Mouse (Mus musculus) small intestine, adult 2 months (tissue): ENCODE data around the gene Syt8. TPM values are rescaled to one million over a fixed set of nuclear protein-coding genes. Genes with fewer than 3 reads are reported as not detected.

Experiments used
- H3K27ac ChIP-seq: fragments of 200-500 bp; 2 replicates; pipeline ENCODE4 v1.5.1; 2012; ENCODE audit warnings: low read depth, low read length, control low read depth, inconsistent platforms; ENCODE audit not compliant: insufficient read depth
- H3K27me3 ChIP-seq: fragments of 200-500 bp; 2 replicates; pipeline ENCODE4 v1.6.1; 2012; ENCODE audit warnings: mild to moderate bottlenecking, moderate library complexity, low read length, inconsistent platforms; ENCODE audit not compliant: control insufficient read depth, insufficient read depth
- H3K36me3 ChIP-seq: fragments of 200-500 bp; 2 replicates; pipeline ENCODE4 v1.6.1; 2012; ENCODE audit warnings: mild to moderate bottlenecking, low read length, control low read depth, inconsistent platforms; ENCODE audit not compliant: control insufficient read depth, insufficient read depth
- H3K4me1 ChIP-seq: fragments of 200-500 bp; 2 replicates; pipeline ENCODE4 v1.6.1; 2012; ENCODE audit warnings: low read length, inconsistent platforms, mixed read lengths; ENCODE audit not compliant: control insufficient read depth, insufficient read depth, insufficient read length
- H3K4me3 ChIP-seq: fragments of 200-500 bp; 2 replicates; pipeline ENCODE4 v1.5.1; 2012; ENCODE audit warnings: low read depth, mild to moderate bottlenecking, control low read depth, inconsistent platforms, low read length, moderate library complexity
- CTCF ChIP-seq: fragments of 200-500 bp; IDR thresholded peaks from 2 replicates; pipeline ENCODE4 v1.5.1; 2012; ENCODE audit warnings: low read depth, mild to moderate bottlenecking, control low read depth, inconsistent platforms, low read length, moderate library complexity, mixed read lengths; ENCODE audit not compliant: insufficient replicate concordance, insufficient read length; ENCODE audit errors: extremely low read depth
- POLR2A ChIP-seq: fragments of 200-500 bp; IDR thresholded peaks from 2 replicates; pipeline ENCODE4 v1.6.1; 2012; ENCODE audit warnings: low read depth, mild to moderate bottlenecking, control low read depth, inconsistent platforms, low read length, moderate library complexity
- WGBS: fragments of 180-500 bp; shearing (Covaris S2); methylation state at CpG from one replicate; pipeline ENCODE4 v1.1.7; 2018; 5-methylcytosine and 5-hydroxymethylcytosine counted together
- polyA plus RNA-seq: library from polyadenylated mRNA; depleted of rRNA; stranded (reverse); fragments of >200 nt; gene quantifications from 2 replicates; pipeline ENCODE4 v1.2.3, GENCODE M21; 2012

Syt8 gene
- polyA plus RNA-seq, 1 experiment = 1.4 TPM

DNA sequence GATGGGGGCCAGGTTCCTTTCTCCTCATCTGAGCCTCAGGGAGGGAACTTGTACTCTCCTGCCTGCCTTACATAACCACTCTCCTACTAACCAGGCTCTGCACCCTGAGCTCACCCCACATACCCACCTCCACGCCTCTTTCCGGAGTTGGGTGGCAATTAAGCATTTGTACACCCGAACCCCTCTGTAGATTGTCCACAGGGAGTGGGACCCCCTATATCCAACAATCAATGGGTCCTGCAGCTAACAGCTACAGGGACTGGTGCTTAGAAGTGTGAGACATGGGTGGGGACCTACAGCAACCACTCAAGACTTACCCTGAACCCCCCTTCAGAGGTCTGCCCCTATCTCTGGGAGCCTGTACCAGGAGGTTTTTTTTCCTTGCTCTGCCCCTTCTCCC, 46.0 kb downstream of the Syt8 start:
- H3K4me3 ChIP-seq = no peak overlapping the region
- H3K27me3 ChIP-seq = no peaks in the 10 kb centered on the region
- no peaks in the 10 kb centered on the region; the same call in 1 of the 2 replicates for H3K36me3 ChIP-seq
- peak overlapping the region; percentile 39; the same call in 1 of the 2 replicates for H3K27ac ChIP-seq
- 77% methylated on average over 3 of the region's 3 CpGs for WGBS
- peaks cover 4% of the 10 kb centered on the region; the same call in 1 of the 2 replicates for H3K4me1 ChIP-seq
- TF ChIP-seq POLR2A (no peak), CTCF (no peak)

DNA sequence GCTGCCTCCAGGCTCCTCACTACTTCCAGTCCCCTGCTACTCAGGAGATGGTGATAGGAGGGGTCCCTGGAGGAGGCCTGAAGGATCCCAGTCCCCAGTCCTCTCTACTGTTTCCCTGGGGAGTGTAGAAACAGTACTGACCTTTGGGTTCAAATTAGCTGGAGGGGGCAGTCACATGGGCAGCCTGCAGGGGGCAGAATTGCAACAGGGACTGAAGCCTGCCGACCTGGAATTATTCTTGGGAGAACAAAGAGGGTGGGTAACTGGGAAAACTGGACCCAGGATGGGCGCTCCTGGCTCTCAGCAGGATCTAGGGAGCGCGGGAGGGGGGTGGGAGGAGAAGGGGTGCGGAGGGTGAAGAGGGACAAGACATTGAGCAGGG, 46.5 kb downstream of the Syt8 start:
- Histone ChIP-seq H3K4me1 (peaks cover 4% of the 10 kb centered on the region; the same call in 1 of the 2 replicates), H3K36me3 (no peaks in the 10 kb centered on the region; the same call in 1 of the 2 replicates), H3K27ac (peak overlapping the region; percentile 39; the same call in 1 of the 2 replicates), H3K27me3 (no peaks in the 10 kb centered on the region), H3K4me3 (no peak overlapping the region)
- 16% methylated on average over 5 of the region's 5 CpGs for WGBS
- TF ChIP-seq POLR2A = no peak
- peak; percentile 59; the same call in 1 of the 2 replicates for TF ChIP-seq CTCF

DNA sequence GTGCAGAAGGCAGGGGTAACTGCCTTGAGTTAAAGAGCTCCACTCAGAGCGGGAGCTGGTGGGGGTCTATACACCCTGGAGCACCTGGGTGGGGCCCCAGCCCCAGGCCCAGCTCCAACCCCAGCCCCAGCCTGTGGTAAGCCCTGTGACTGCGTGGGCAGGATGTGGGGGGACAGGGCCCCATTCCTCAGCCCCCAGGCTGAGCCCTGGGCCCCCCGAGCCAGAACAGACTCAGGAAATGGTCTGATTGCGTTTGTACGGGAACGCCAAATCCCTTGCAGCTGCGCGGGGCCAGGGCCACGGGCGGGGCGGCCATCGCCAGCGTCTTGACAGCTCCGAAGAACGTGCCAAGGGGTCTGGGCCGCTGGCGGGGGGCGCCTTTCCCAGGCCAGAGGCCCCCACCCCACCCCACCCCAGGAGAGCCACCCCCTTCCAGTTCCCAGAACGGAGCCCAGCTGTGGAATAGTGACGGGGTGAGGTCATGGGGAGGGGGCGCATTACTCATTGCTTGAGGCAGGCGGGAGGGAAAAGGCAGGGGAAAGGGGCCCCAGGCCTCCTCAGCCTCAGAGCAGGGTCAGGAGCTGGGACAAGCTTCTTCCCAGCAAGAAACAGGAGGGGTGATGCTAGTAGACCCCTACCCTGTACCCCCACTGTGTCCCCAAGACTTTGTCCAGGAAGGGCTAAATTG, 47.1 kb downstream of the Syt8 start:
- TF ChIP-seq CTCF (no peak), POLR2A (no peak)
- Histone ChIP-seq H3K4me3 (peak overlapping the region; percentile 4; the same call in 1 of the 2 replicates), H3K36me3 (no peaks in the 10 kb centered on the region; the same call in 1 of the 2 replicates), H3K27ac (peak overlapping the region; percentile 62), H3K27me3 (no peaks in the 10 kb centered on the region), H3K4me1 (peaks cover 4% of the 10 kb centered on the region; the same call in 1 of the 2 replicates)
- 11% methylated on average over 21 of the region's 22 CpGs for WGBS

DNA sequence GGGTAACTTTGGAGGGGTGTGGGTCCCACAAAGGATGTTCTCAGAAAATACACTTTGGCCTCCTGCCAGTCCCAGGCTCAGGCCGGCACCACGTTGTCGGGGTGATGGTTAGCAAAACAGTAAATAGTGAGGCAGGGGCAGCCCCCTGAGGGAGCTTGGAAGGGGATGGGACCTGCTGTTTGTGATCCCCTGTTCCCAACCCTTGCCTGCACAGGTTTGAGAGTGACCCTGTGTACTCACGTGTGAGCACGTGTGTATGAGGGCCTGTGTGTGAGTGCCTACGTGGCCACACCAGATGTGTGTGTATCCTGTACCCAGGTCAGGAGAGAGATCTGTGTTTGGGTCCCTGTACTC, 47.6 kb downstream of the Syt8 start:
- Histone ChIP-seq H3K27me3 (no peaks in the 10 kb centered on the region), H3K4me1 (peaks cover 4% of the 10 kb centered on the region; the same call in 1 of the 2 replicates), H3K4me3 (no peak overlapping the region), H3K36me3 (no peaks in the 10 kb centered on the region; the same call in 1 of the 2 replicates), H3K27ac (peak overlapping the region; percentile 62)
- no peak for TF ChIP-seq POLR2A
- TF ChIP-seq CTCF = no peak
- 43% methylated on average over 6 of the region's 6 CpGs for WGBS

DNA sequence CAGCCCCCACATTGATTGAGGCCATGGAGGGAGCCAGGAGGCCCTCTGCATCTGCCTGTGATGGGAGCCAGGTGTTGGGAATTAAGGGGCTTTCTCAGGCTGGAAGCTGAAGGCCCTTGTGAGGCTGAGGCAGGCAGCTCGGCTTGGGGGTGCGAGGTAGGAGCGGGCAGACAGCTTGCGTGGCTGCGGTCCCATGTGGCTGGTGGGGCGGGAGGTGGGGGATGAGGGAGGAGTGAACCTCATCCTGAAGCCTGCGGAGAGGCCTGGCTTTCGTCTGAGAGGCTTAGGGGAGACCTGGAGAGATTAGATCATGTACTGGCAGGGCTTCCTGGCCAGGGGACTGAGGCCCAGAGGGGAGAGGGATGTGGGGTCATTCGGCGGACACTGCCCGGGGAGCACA, 48.5 kb downstream of the Syt8 start:
- TF ChIP-seq POLR2A (no peak), CTCF (no peak)
- 76% methylated on average over 11 of the region's 11 CpGs for whole genome bisulfite sequencing
- Histone ChIP-seq H3K4me1 (peaks cover 4% of the 10 kb centered on the region; the same call in 1 of the 2 replicates), H3K27ac (0 out of 2 replicates have a peak overlapping the region, but pooled peaks have one; percentile 24), H3K4me3 (no peak overlapping the region), H3K36me3 (no peaks in the 10 kb centered on the region; the same call in 1 of the 2 replicates), H3K27me3 (0 out of 2 replicates have a peak, but pooled peaks cover 3% of the 10 kb centered on the region)

DNA sequence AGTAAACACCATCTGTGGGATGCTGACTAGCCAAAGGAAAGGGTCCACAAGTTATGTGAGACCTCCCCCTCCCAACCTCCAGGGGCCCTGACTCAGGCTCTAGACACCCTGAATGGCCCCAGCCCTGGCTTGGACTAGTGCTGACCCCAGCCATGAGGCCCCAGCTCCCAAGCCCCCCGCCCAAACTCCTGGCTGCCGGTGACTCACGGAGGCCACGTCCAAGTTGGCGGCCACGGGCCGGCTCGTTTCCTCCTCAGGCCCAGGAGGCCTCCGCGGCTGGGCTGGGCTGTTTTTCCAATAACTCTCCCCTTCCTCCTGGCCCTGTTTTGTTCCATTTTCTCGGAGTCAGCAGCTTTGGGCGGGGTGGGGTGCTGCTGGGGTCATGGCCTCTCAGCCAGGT, 50.1 kb downstream of the Syt8 start:
- TF ChIP-seq POLR2A (no peak), CTCF (no peak)
- Histone ChIP-seq H3K27ac (no peak overlapping the region), H3K27me3 (0 out of 2 replicates have a peak, but pooled peaks cover 3% of the 10 kb centered on the region), H3K4me3 (no peak overlapping the region), H3K4me1 (peaks cover 4% of the 10 kb centered on the region; the same call in 1 of the 2 replicates), H3K36me3 (peaks cover 5% of the 10 kb centered on the region; the same call in 1 of the 2 replicates)
- 38% methylated on average over 12 of the region's 12 CpGs for WGBS

DNA sequence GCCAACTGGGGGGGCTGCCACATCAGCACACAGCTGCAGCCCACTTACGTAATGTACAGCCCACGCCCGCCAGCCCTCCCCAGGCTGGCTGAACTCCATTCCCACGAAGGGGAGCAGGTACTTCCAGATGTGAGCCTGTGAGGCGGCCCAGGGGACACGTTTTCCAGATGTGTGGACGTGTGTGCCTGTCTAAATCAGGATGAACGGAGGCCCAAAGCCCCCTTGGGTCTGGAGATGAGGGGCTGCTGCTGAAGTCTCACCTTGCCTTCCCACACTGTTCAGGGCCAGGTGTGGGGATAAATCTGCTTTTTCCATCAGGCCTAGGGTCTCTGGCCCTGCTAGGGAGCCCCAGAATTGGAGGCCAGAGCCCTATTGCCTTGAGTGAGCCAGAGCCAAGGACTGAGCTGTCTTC, 52.1 kb downstream of the Syt8 start:
- Histone ChIP-seq H3K27me3 (0 out of 2 replicates have a peak, but pooled peaks cover 3% of the 10 kb centered on the region), H3K36me3 (peaks cover 7% of the 10 kb centered on the region), H3K4me1 (peaks cover 4% of the 10 kb centered on the region; the same call in 1 of the 2 replicates), H3K27ac (no peak overlapping the region), H3K4me3 (no peak overlapping the region)
- TF ChIP-seq CTCF (no peak), POLR2A (no peak)
- 74% methylated on average over 8 of the region's 8 CpGs for WGBS
